Mouse (Mus musculus): ENCODE measurements around the gene Drd3.

DNA sequence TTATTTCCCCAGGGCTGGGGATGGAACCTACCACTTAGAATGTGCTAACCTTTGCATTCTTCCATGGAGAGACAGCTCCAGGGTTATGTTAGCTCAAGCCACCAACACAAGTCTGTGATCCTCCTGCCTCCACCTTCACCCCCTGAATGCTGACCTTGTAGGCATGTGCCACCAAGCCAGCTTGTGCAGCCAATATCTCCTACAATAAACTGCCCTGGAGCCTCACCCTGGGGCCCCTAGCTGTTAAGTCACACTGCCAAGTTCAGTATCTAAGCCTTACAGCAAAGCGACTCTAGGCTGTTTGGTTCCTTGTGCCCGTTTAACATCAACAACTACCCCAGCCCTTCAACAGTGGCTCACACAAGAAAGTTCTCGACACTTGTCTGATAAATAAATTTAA is 47.3 kb downstream of the Drd3 start:
- TF ChIP-seq ZNF384 (IDR thresholded peaks at IDR 0.05; ENCODE audit: low read depth, low read length) = no peak
- TF ChIP-seq CHD2 (IDR thresholded peaks at IDR 0.05; ENCODE audit: low read depth, low read length) = no peak
